Comparison of ENCODE assay signal across 17 mouse cellular contexts in the genomic region with DNA sequence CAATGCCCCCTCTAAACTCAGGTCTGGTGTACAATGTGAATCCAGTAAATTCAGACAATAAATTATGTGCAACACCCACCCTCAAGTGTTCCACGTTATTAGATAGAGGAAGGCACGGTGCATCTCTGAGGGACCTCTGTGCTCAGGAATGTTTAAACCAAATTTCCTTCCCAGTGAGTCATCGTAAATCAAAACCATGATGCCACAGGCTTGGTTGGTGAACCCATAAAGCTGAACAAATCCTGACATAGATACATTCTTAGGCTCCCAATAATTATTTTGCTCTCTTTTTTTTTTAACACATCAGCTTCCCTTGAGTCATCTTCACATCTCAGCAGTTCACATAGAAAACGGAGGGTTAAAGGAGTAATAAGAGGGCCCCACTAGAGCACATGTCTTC.
"Had no signal": no experiment of that assay in that cellular context is flagged by ENCODE, and none has a peak within 500 bp of the region (broad histone marks: within the 10 kb centered on the region; RNA-seq: fewer than 3 reads in every experiment).

No protein-coding gene starts in this region.

- ATAC-seq: intestine, embryonic 15.5 days; liver, postnatal 0 days; lung, postnatal 0 days; midbrain, embryonic 13.5 days had no signal

- H3K27ac ChIP-seq: intestine, embryonic 15.5 days; kidney, postnatal 0 days; limb, embryonic 12.5 days; limb, embryonic 15.5 days; liver, embryonic 14.5 days; macrophage; midbrain, embryonic 13.5 days; neural tube, embryonic 13.5 days had no signal

- H3K36me3 ChIP-seq: intestine, embryonic 15.5 days; limb, embryonic 12.5 days; limb, embryonic 15.5 days; midbrain, embryonic 13.5 days; neural tube, embryonic 13.5 days had no signal

- DNase-seq: kidney, adult 11 months; kidney, postnatal 25 days; left cerebral cortex, postnatal 4 days; liver, postnatal 0 days; thymus, adult 18-20 months; thymus, postnatal 36 days had no signal

- H3K4me2 ChIP-seq: intestine, embryonic 15.5 days; limb, embryonic 12.5 days; limb, embryonic 15.5 days; liver, embryonic 11.5 days; midbrain, embryonic 13.5 days had no signal

- H3K4me1 ChIP-seq: intestine, embryonic 15.5 days; midbrain, embryonic 13.5 days had no signal

- H3K27me3 ChIP-seq: intestine, embryonic 15.5 days; limb, embryonic 12.5 days; limb, embryonic 15.5 days; midbrain, embryonic 13.5 days; neural tube, embryonic 13.5 days had no signal

- H3K9me3 ChIP-seq: intestine, embryonic 15.5 days; limb, embryonic 12.5 days; limb, embryonic 15.5 days; midbrain, embryonic 13.5 days; neural tube, embryonic 13.5 days had no signal

- H3K9ac ChIP-seq: intestine, embryonic 15.5 days; limb, embryonic 12.5 days; limb, embryonic 15.5 days; liver, embryonic 14.5 days; liver, postnatal 0 days; lung, embryonic 14.5 days; midbrain, embryonic 13.5 days; neural tube, embryonic 13.5 days had no signal

- H3K4me3 ChIP-seq: intestine, embryonic 15.5 days; limb, embryonic 12.5 days; limb, embryonic 15.5 days; midbrain, embryonic 13.5 days; neural tube, embryonic 13.5 days had no signal
